Mouse (Mus musculus): Measurements from ENCODE around the gene Samd4. TPM values are rescaled to one million over a fixed set of nuclear protein-coding genes. Genes with fewer than 3 reads are reported as not detected.

Gene Samd4
- polyA plus RNA-seq, 1 experiment from 2014 or later, result 2.9 TPM

DNA sequence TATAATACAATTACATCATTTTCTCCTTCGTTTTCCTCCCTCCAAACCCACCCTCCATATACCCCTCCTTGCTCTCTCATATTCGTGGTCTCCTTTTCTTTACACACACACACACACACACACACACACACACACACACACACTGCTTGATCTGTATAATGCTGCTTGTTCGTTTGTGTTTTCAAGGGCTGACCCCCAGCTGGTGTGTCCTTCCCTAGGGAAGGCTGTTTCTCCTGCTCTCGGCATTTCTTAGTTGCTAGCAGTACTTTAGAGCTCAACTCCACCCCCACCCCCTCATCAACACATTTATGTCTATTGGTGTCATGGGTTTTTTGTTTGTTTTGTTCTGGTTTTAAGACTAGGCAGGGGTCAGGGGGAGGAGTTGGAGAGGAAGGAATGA is 149.5 kb downstream of the Samd4 start:
- H3K9ac ChIP-seq (ENCODE audit: low read length), result no peak overlapping the region

DNA sequence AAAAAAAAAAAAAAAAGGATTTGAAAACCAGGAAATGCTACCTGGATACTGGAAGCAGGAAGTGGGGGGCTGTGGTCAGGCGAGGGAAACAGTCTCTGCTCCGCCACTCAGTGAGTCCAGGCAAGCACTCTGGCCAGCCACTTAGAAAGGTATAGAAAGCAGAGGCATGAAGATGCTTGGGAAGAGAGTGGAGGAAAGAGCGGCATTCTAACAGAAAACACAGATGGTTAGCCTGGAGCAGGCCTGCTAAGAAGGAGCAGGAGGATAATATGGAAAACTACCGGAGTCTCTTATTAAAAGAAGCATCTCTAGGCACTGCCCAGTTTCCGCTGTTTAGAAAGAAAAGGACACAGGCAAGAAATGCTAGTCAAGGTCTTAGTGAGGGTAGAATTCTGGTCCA is 150.8 kb downstream of the Samd4 start:
- H3K27ac ChIP-seq (ENCODE audit: low read depth, low read length), result no peak overlapping the region
- H3K4me1 ChIP-seq (replicated peaks; ENCODE audit: control insufficient read depth, insufficient read depth, low read length), result no peaks in the 10 kb centered on the region
- WGBS, result 90% methylated on average over 5 of the region's 5 CpGs
- DNase-seq (ENCODE audit: low spot score), result no peak
- ATAC-seq (replicated peaks; ENCODE audit: low FRiP score), result no peak
- no peaks in the 10 kb centered on the region for H3K27me3 ChIP-seq (ENCODE audit: control insufficient read depth, insufficient read depth, low read length)
- no peaks in the 10 kb centered on the region for H3K9me3 ChIP-seq (ENCODE audit: control insufficient read depth, low read length)
- H3K9ac ChIP-seq (ENCODE audit: low read length), result no peak overlapping the region
- H3K4me2 ChIP-seq (ENCODE audit: low read depth, low read length, severe bottlenecking), result no peak overlapping the region
- H3K4me3 ChIP-seq (ENCODE audit: low read depth, low read length), result no peak overlapping the region
- no peaks in the 10 kb centered on the region for H3K36me3 ChIP-seq (ENCODE audit: control insufficient read depth, insufficient read depth, low read length)

More for the DNA sequence above, 149.5 kb downstream of the Samd4 start:
- H3K4me2 ChIP-seq (ENCODE audit: low read depth, low read length, severe bottlenecking), result no peak overlapping the region
- no peaks in the 10 kb centered on the region for H3K36me3 ChIP-seq (ENCODE audit: control insufficient read depth, insufficient read depth, low read length)
- no peak for ATAC-seq (replicated peaks; ENCODE audit: low FRiP score)
- no peaks in the 10 kb centered on the region for H3K4me1 ChIP-seq (replicated peaks; ENCODE audit: control insufficient read depth, insufficient read depth, low read length)
- no peak for DNase-seq (ENCODE audit: low spot score)
- H3K9me3 ChIP-seq (ENCODE audit: control insufficient read depth, low read length), result no peaks in the 10 kb centered on the region
- H3K27ac ChIP-seq (ENCODE audit: low read depth, low read length), result no peak overlapping the region
- no peak overlapping the region for H3K4me3 ChIP-seq (ENCODE audit: low read depth, low read length)
- 23% methylated on average over 4 of the region's 4 CpGs for WGBS
- H3K27me3 ChIP-seq (ENCODE audit: control insufficient read depth, insufficient read depth, low read length), result no peaks in the 10 kb centered on the region

DNA sequence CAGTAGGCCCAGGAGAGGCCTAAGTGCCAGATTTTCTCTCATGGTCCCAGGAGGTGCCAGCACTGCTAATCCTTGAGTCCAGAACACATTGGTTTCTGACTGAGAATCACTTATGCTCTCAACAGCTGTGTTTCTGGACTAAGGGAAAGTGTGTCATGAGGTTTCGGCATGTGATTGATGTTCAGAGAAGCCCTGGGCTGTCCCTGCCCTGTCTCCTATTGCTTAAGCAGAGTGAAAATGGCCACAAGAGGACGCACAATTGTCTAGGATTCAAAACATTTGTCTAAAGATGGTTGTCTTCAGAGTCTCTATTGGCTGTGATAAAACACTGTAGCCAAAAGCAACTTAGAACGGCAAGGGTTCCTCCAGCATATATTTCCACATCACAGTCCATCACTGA is 159.0 kb downstream of the Samd4 start:
- DNase-seq (ENCODE audit: low spot score) (no peak), ATAC-seq (replicated peaks; ENCODE audit: low FRiP score) (no peak)
- no peaks in the 10 kb centered on the region for H3K36me3 ChIP-seq (ENCODE audit: control insufficient read depth, insufficient read depth, low read length)
- no peak overlapping the region for H3K4me3 ChIP-seq (ENCODE audit: low read depth, low read length)
- no peaks in the 10 kb centered on the region for H3K9me3 ChIP-seq (ENCODE audit: control insufficient read depth, low read length)
- no peaks in the 10 kb centered on the region for H3K4me1 ChIP-seq (replicated peaks; ENCODE audit: control insufficient read depth, insufficient read depth, low read length)
- 88% methylated on average over 3 of the region's 3 CpGs for WGBS
- H3K9ac ChIP-seq (ENCODE audit: low read length), result no peak overlapping the region
- H3K27ac ChIP-seq (ENCODE audit: low read depth, low read length), result no peak overlapping the region
- no peak overlapping the region for H3K4me2 ChIP-seq (ENCODE audit: low read depth, low read length, severe bottlenecking)
- H3K27me3 ChIP-seq (ENCODE audit: control insufficient read depth, insufficient read depth, low read length), result no peaks in the 10 kb centered on the region

DNA sequence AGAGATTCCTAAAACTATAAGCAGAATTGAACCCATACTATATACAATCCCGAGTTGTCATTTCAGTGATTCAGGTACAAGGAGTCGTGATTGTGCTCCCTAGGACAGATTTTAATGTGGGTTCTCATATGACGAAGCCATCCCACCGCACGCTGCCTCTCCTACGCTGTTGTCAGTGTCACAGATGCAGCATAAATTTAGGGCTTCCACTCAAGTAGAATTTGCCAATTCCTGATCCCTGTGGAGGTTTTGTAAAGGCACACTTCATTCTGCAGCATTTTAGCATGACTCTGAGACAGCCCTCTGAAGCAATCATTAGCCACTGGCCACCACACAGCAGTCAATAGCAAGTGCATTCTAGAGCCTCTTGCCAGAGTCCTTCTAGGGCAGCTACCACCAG is 166.4 kb downstream of the Samd4 start:
- WGBS, result 96% methylated on average over 6 of the region's 6 CpGs

DNA sequence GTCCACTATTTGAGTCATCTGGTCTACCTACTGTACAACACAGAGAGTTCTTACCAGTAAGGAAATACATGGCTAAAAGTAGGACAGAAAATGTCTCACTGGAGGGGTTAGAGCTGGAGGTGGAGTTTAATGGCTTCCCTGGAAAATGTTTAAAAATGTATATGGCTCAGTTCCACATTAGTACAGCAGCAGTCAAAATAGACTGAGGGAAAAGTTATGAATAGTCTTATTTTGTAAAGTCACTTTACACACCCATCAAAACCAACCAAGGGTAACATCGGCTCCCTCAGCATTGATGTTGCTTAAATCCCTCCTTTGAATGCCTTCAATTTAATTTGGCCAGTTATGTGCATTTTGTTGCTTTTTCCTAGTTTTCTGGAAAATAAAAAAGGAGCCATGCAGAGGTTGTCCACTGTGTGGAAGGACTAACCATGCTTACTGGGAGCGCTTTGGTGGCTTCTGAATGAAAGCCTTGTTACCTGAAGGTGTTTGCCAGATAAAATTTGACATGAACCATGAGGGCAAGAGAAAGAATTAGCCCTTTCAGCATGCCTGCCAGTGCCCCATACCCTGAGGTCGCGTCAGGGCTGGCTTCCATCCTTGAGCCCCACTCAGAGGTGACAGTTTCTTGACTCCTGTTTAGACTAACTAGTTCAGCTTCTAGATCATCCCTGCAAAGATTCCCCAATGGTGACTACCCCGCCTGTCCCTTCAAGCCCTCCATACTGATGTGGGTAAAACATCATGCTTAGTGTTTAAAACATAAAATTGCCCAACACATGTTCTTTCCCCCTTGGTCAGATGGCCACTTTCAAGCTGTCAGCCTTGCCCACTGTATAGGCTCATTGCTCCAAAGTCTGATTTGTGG is 169.3 kb downstream of the Samd4 start:
- ATAC-seq (replicated peaks; ENCODE audit: low FRiP score) (no peak), DNase-seq (ENCODE audit: low spot score) (no peak)
- H3K9me3 ChIP-seq (ENCODE audit: control insufficient read depth, low read length), result no peaks in the 10 kb centered on the region
- H3K4me2 ChIP-seq (ENCODE audit: low read depth, low read length, severe bottlenecking), result no peak overlapping the region
- no peaks in the 10 kb centered on the region for H3K27me3 ChIP-seq (ENCODE audit: control insufficient read depth, insufficient read depth, low read length)
- 89% methylated on average over 5 of the region's 5 CpGs for WGBS
- no peak overlapping the region for H3K27ac ChIP-seq (ENCODE audit: low read depth, low read length)
- H3K4me1 ChIP-seq (replicated peaks; ENCODE audit: control insufficient read depth, insufficient read depth, low read length), result no peaks in the 10 kb centered on the region
- no peak overlapping the region for H3K9ac ChIP-seq (ENCODE audit: low read length)
- no peak overlapping the region for H3K4me3 ChIP-seq (ENCODE audit: low read depth, low read length)
- no peaks in the 10 kb centered on the region for H3K36me3 ChIP-seq (ENCODE audit: control insufficient read depth, insufficient read depth, low read length)

More for the DNA sequence above, 166.4 kb downstream of the Samd4 start:
- Histone ChIP-seq H3K27ac (ENCODE audit: low read depth, low read length) (no peak overlapping the region), H3K4me2 (ENCODE audit: low read depth, low read length, severe bottlenecking) (no peak overlapping the region), H3K4me3 (ENCODE audit: low read depth, low read length) (no peak overlapping the region), H3K9me3 (ENCODE audit: control insufficient read depth, low read length) (no peaks in the 10 kb centered on the region), H3K27me3 (ENCODE audit: control insufficient read depth, insufficient read depth, low read length) (no peaks in the 10 kb centered on the region), H3K9ac (ENCODE audit: low read length) (no peak overlapping the region), H3K4me1 (replicated peaks; ENCODE audit: control insufficient read depth, insufficient read depth, low read length) (no peaks in the 10 kb centered on the region), H3K36me3 (ENCODE audit: control insufficient read depth, insufficient read depth, low read length) (no peaks in the 10 kb centered on the region)
- ATAC-seq (replicated peaks; ENCODE audit: low FRiP score), result no peak
- no peak for DNase-seq (ENCODE audit: low spot score)

DNA sequence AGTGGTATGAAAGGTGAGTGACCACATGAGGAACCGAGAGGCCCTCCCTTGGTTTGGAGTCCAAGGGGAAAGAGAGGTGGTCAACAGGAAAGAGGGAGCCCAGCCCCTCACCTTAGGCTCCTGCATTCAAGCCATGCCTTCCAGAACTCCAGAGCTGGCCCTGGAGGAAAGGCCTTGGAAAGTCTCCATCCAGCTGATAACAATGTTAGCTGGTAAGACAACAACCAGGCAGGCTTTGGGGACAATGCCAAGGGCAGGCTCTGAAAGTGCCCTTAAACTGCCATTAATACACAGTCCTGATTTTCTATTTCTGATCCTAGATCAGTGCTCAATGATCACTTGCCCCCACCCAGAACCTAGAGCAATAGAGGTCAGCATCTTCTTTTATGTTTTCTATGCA is 170.4 kb downstream of the Samd4 start:
- DNase-seq (ENCODE audit: low spot score) (no peak), ATAC-seq (replicated peaks; ENCODE audit: low FRiP score) (no peak)
- Histone ChIP-seq H3K9ac (ENCODE audit: low read length) (no peak overlapping the region), H3K4me2 (ENCODE audit: low read depth, low read length, severe bottlenecking) (no peak overlapping the region), H3K4me3 (ENCODE audit: low read depth, low read length) (no peak overlapping the region), H3K9me3 (ENCODE audit: control insufficient read depth, low read length) (no peaks in the 10 kb centered on the region), H3K27ac (ENCODE audit: low read depth, low read length) (no peak overlapping the region), H3K27me3 (ENCODE audit: control insufficient read depth, insufficient read depth, low read length) (no peaks in the 10 kb centered on the region), H3K4me1 (replicated peaks; ENCODE audit: control insufficient read depth, insufficient read depth, low read length) (no peaks in the 10 kb centered on the region), H3K36me3 (ENCODE audit: control insufficient read depth, insufficient read depth, low read length) (no peaks in the 10 kb centered on the region)
- 94% methylated on average over 1 of the region's 1 CpGs for WGBS

DNA sequence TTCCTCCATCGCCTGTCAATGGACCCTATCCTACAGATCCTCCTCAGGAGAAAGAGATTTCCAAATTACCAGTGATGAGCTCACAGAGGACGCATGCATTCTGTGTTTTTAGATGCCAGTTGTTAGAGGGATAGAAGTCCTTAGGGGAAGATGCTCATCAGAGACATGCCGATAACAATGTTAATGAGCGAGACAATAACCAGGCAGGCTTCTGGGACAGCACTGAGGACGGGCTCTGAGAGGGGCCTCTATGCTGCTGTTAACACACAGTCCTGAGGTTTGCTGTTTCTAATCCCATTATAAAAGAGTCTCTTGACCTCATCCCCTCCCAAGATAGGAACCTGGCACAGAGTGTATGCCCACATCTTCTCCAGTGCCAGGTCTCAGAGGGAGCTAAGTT is 171.2 kb downstream of the Samd4 start:
- Histone ChIP-seq H3K4me1 (replicated peaks; ENCODE audit: control insufficient read depth, insufficient read depth, low read length) (no peaks in the 10 kb centered on the region), H3K27me3 (ENCODE audit: control insufficient read depth, insufficient read depth, low read length) (no peaks in the 10 kb centered on the region), H3K9me3 (ENCODE audit: control insufficient read depth, low read length) (no peaks in the 10 kb centered on the region), H3K27ac (ENCODE audit: low read depth, low read length) (no peak overlapping the region), H3K4me2 (ENCODE audit: low read depth, low read length, severe bottlenecking) (no peak overlapping the region), H3K36me3 (ENCODE audit: control insufficient read depth, insufficient read depth, low read length) (no peaks in the 10 kb centered on the region), H3K4me3 (ENCODE audit: low read depth, low read length) (no peak overlapping the region), H3K9ac (ENCODE audit: low read length) (no peak overlapping the region)
- DNase-seq (ENCODE audit: low spot score), result no peak
- 86% methylated on average over 5 of the region's 5 CpGs for WGBS
- ATAC-seq (replicated peaks; ENCODE audit: low FRiP score), result no peak

DNA sequence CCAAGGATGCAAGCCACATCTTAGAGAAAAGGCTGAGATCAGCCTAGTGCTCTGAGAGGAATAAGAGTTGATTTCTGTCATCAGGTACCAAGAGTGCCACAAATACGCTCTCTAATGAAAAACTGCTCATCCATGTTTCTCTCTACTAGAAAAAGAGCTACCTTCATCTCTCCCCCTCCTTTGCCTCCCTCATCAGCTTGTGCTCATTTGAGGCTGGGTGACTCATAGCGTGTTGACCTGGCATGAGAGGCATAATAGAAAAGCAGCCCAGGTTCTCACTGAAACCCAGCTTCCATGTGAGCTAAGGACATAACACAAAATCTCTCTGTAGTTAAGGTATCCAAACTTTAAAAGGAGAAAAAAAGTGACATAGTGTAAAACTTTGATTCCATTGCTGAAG is 176.3 kb downstream of the Samd4 start:
- ATAC-seq (replicated peaks; ENCODE audit: low FRiP score) (no peak), DNase-seq (ENCODE audit: low spot score) (no peak)
- Histone ChIP-seq H3K4me2 (ENCODE audit: low read depth, low read length, severe bottlenecking) (no peak overlapping the region), H3K4me1 (replicated peaks; ENCODE audit: control insufficient read depth, insufficient read depth, low read length) (no peaks in the 10 kb centered on the region), H3K9ac (ENCODE audit: low read length) (no peak overlapping the region), H3K27me3 (ENCODE audit: control insufficient read depth, insufficient read depth, low read length) (no peaks in the 10 kb centered on the region), H3K27ac (ENCODE audit: low read depth, low read length) (no peak overlapping the region), H3K36me3 (ENCODE audit: control insufficient read depth, insufficient read depth, low read length) (no peaks in the 10 kb centered on the region), H3K4me3 (ENCODE audit: low read depth, low read length) (no peak overlapping the region), H3K9me3 (ENCODE audit: control insufficient read depth, low read length) (no peaks in the 10 kb centered on the region)
- WGBS, result 89% methylated on average over 2 of the region's 2 CpGs

DNA sequence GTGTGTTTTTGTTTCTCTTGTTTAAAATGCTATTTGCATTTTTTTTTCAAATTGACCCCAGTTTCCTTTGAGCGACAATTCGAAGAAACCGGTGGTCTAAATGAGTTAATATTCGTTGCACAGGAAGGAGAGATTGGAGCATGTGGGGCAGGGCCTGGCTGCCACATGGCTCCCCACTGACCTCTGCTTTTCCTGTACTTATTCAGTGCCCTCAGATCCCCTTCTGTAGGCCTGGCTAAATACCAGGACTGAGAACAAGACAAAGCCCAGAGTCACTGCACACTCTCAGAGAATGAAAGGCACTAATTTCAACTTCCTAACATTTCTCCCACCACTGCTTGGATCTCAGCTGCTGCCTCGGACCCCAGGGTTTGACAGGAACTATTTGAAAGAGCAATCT is 182.4 kb downstream of the Samd4 start:
- no peak for ATAC-seq (replicated peaks; ENCODE audit: low FRiP score)
- Histone ChIP-seq H3K27ac (ENCODE audit: low read depth, low read length) (no peak overlapping the region), H3K9ac (ENCODE audit: low read length) (no peak overlapping the region), H3K4me3 (ENCODE audit: low read depth, low read length) (no peak overlapping the region), H3K36me3 (ENCODE audit: control insufficient read depth, insufficient read depth, low read length) (no peaks in the 10 kb centered on the region), H3K27me3 (ENCODE audit: control insufficient read depth, insufficient read depth, low read length) (no peaks in the 10 kb centered on the region), H3K4me2 (ENCODE audit: low read depth, low read length, severe bottlenecking) (no peak overlapping the region), H3K9me3 (ENCODE audit: control insufficient read depth, low read length) (no peaks in the 10 kb centered on the region), H3K4me1 (replicated peaks; ENCODE audit: control insufficient read depth, insufficient read depth, low read length) (no peaks in the 10 kb centered on the region)
- WGBS, result 62% methylated on average over 5 of the region's 5 CpGs
- no peak for DNase-seq (ENCODE audit: low spot score)
